Comparison of ENCODE assay signal across 16 mouse cellular contexts in genomic region chr1:192313571-192313972, GRCm38 (mm10).
A peak's percentile ranks its signal among the peaks of the same experiment; 100 is the strongest.
DNase-seq lines count a peak whose midpoint lies in the region; ATAC-seq lines count a peak whose summit lies in the region.
"Had no signal": no experiment of that assay in that cellular context is flagged by ENCODE, and none has a peak within 500 bp of the region (broad histone marks: within the 10 kb centered on the region; RNA-seq: fewer than 3 reads in every experiment).

No protein-coding gene starts in this region.

- no peak for ATAC-seq in hindbrain, embryonic 13.5 days (ENCODE audit: low FRiP score)
- ATAC-seq in hindbrain, embryonic 14.5 days (ENCODE audit: low FRiP score) = no peak
- ATAC-seq in lung, embryonic 15.5 days (ENCODE audit: borderline replicate concordance, extremely low read depth, low FRiP score, low TSS enrichment) = no peak
- ATAC-seq in forebrain, embryonic 12.5 days (ENCODE audit: low FRiP score) = peak; percentile 27; the same call in 1 of the 2 replicates
- no peak for ATAC-seq in midbrain, embryonic 14.5 days (ENCODE audit: low FRiP score, low TSS enrichment)
- ATAC-seq: intestine, postnatal 0 days had no signal

- H3K27ac ChIP-seq in hindbrain, embryonic 13.5 days = peak overlapping the region; percentile 66
- no peak overlapping the region for H3K27ac ChIP-seq in hindbrain, embryonic 14.5 days
- H3K27ac ChIP-seq in lung, embryonic 15.5 days = peak overlapping the region; percentile 19; the same call in 1 of the 2 replicates
- H3K27ac ChIP-seq in forebrain, embryonic 12.5 days = peak overlapping the region; percentile 47; the same call in 1 of the 2 replicates
- H3K27ac ChIP-seq in midbrain, embryonic 14.5 days (replicated peaks; ENCODE audit: low read depth, low read length) = no peak overlapping the region
- H3K27ac ChIP-seq: heart, embryonic 15.5 days had no signal

- 0 out of 2 replicates have a peak overlapping the region, but pooled peaks have one; percentile 9 for H3K4me2 ChIP-seq in hindbrain, embryonic 13.5 days
- H3K4me2 ChIP-seq in hindbrain, embryonic 14.5 days (replicated peaks) = no peak overlapping the region
- no peak overlapping the region for H3K4me2 ChIP-seq in lung, embryonic 15.5 days
- H3K4me2 ChIP-seq in forebrain, embryonic 12.5 days = peak overlapping the region; percentile 10; the same call in 1 of the 2 replicates
- H3K4me2 ChIP-seq in midbrain, embryonic 14.5 days (ENCODE audit: low read length) = no peak overlapping the region
- H3K4me2 ChIP-seq: heart, embryonic 15.5 days had no signal

- WGBS in hindbrain, embryonic 13.5 days = 40% methylated on average over 7 of the region's 7 CpGs
- 55% methylated on average over 7 of the region's 7 CpGs for WGBS in hindbrain, embryonic 14.5 days
- 30% methylated on average over 7 of the region's 7 CpGs for WGBS in lung, embryonic 15.5 days
- 32% methylated on average over 7 of the region's 7 CpGs for WGBS in forebrain, embryonic 12.5 days
- WGBS in midbrain, embryonic 14.5 days = 33% methylated on average over 7 of the region's 7 CpGs

- no peak overlapping the region for H3K9ac ChIP-seq in hindbrain, embryonic 13.5 days
- no peak overlapping the region for H3K9ac ChIP-seq in hindbrain, embryonic 14.5 days
- no peak overlapping the region for H3K9ac ChIP-seq in lung, embryonic 15.5 days
- H3K9ac ChIP-seq in forebrain, embryonic 12.5 days = no peak overlapping the region
- H3K9ac ChIP-seq in midbrain, embryonic 14.5 days (replicated peaks; ENCODE audit: low read length) = no peak overlapping the region
- H3K9ac ChIP-seq: heart, embryonic 15.5 days had no signal

- no peaks in the 10 kb centered on the region for H3K36me3 ChIP-seq in hindbrain, embryonic 13.5 days
- H3K36me3 ChIP-seq in hindbrain, embryonic 14.5 days (replicated peaks; ENCODE audit: control insufficient read depth, insufficient read depth) = no peaks in the 10 kb centered on the region
- H3K36me3 ChIP-seq in lung, embryonic 15.5 days = no peaks in the 10 kb centered on the region
- H3K36me3 ChIP-seq in forebrain, embryonic 12.5 days (replicated peaks) = no peaks in the 10 kb centered on the region
- H3K36me3 ChIP-seq in midbrain, embryonic 14.5 days (ENCODE audit: control insufficient read depth, insufficient read depth, low read length) = no peaks in the 10 kb centered on the region
- H3K36me3 ChIP-seq: G1E; heart, embryonic 15.5 days had no signal

- no peaks in the 10 kb centered on the region for H3K27me3 ChIP-seq in hindbrain, embryonic 13.5 days
- H3K27me3 ChIP-seq in hindbrain, embryonic 14.5 days (ENCODE audit: control insufficient read depth, insufficient read depth, low read length) = no peaks in the 10 kb centered on the region
- H3K27me3 ChIP-seq in lung, embryonic 15.5 days = no peaks in the 10 kb centered on the region
- H3K27me3 ChIP-seq in forebrain, embryonic 12.5 days = no peaks in the 10 kb centered on the region
- H3K27me3 ChIP-seq in midbrain, embryonic 14.5 days (ENCODE audit: control insufficient read depth, insufficient read depth, low read length) = no peaks in the 10 kb centered on the region
- H3K27me3 ChIP-seq: heart, embryonic 15.5 days had no signal

- H3K9me3 ChIP-seq in hindbrain, embryonic 13.5 days = no peaks in the 10 kb centered on the region
- no peaks in the 10 kb centered on the region for H3K9me3 ChIP-seq in hindbrain, embryonic 14.5 days (ENCODE audit: control insufficient read depth, low read length)
- H3K9me3 ChIP-seq in lung, embryonic 15.5 days = no peaks in the 10 kb centered on the region
- H3K9me3 ChIP-seq in forebrain, embryonic 12.5 days = no peaks in the 10 kb centered on the region
- no peaks in the 10 kb centered on the region for H3K9me3 ChIP-seq in midbrain, embryonic 14.5 days (ENCODE audit: control insufficient read depth, low read length)
- H3K9me3 ChIP-seq: G1E; heart, embryonic 15.5 days had no signal

- peaks cover 19% of the 10 kb centered on the region for H3K4me1 ChIP-seq in hindbrain, embryonic 13.5 days (replicated peaks)
- H3K4me1 ChIP-seq in hindbrain, embryonic 14.5 days (replicated peaks; ENCODE audit: control insufficient read depth, insufficient read depth, low read length) = 0 out of 2 replicates have a peak, but pooled peaks cover 9% of the 10 kb centered on the region
- peaks cover 23% of the 10 kb centered on the region for H3K4me1 ChIP-seq in lung, embryonic 15.5 days
- peaks cover 19% of the 10 kb centered on the region for H3K4me1 ChIP-seq in forebrain, embryonic 12.5 days
- peaks cover 10% of the 10 kb centered on the region; the same call in 1 of the 2 replicates for H3K4me1 ChIP-seq in midbrain, embryonic 14.5 days (ENCODE audit: control insufficient read depth, insufficient read depth, low read length)
- H3K4me1 ChIP-seq: heart, embryonic 15.5 days had no signal

- intact Hi-C loops in heart, postnatal 14 days (cut with DNase I) = no loop called here

- H3K4me3 ChIP-seq in hindbrain, embryonic 13.5 days = no peak overlapping the region
- H3K4me3 ChIP-seq in hindbrain, embryonic 14.5 days (replicated peaks; ENCODE audit: low read length) = no peak overlapping the region
- H3K4me3 ChIP-seq in lung, embryonic 15.5 days = no peak overlapping the region
- H3K4me3 ChIP-seq in forebrain, embryonic 12.5 days (replicated peaks) = no peak overlapping the region
- no peak overlapping the region for H3K4me3 ChIP-seq in midbrain, embryonic 14.5 days (replicated peaks; ENCODE audit: low read depth, low read length)
- H3K4me3 ChIP-seq: heart, embryonic 15.5 days had no signal

- DNase-seq in hindbrain, embryonic 14.5 days (ENCODE audit: low spot score) = no peak
- no peak for DNase-seq in lung, postnatal 14 days
- peak; percentile 28 for DNase-seq in midbrain, embryonic 14.5 days
- DNase-seq in gastrocnemius, postnatal 4 days (ENCODE audit: low spot score in 2 of 2) = no peak
- no peak for DNase-seq in heart, postnatal 14 days
- DNase-seq: B cell, adult 2 months; cerebellum, postnatal 25 days; gastrocnemius, postnatal 10 days; layer of hippocampus, postnatal 36 days; right cerebral cortex, postnatal 14 days had no signal

Comparison
In these comparisons a context has a peak if more than half of its experiments do, and no peak if none do; other contexts are left out.
1. H3K27ac ChIP-seq: peak in hindbrain, embryonic 13.5 days (single experiment), lung, embryonic 15.5 days (single experiment) and forebrain, embryonic 12.5 days (single experiment); none in hindbrain, embryonic 14.5 days (single experiment) and midbrain, embryonic 14.5 days (single experiment).
2. H3K4me2 ChIP-seq: peak in hindbrain, embryonic 13.5 days (single experiment) and forebrain, embryonic 12.5 days (single experiment); none in hindbrain, embryonic 14.5 days (single experiment), lung, embryonic 15.5 days (single experiment) and midbrain, embryonic 14.5 days (single experiment).